Mouse (Mus musculus) erythroblast, embryonic 14.5 days (primary cell): ENCODE data around the gene Fam241b.

Source experiments
- GATA1 ChIP-seq: IDR thresholded peaks from 2 replicates; pipeline ENCODE4 v1.6.1; 2012; ENCODE audit warnings: low read length, inconsistent platforms, mixed read lengths
- TAL1 ChIP-seq: IDR thresholded peaks from 3 replicates; pipeline ENCODE4 v1.6.1; 2012; ENCODE audit warnings: low read length, inconsistent platforms, mixed read lengths

GRCm38 (mm10) chr10:62127711-62128231, 15.9 kb downstream of the Fam241b start:
- no peak for TF ChIP-seq GATA1
- TF ChIP-seq TAL1, result no peak
